Mouse (Mus musculus) urinary bladder, postnatal 10 days (tissue): Measurements from ENCODE around the gene Rasal1.

ENCODE experiments used
- DNase-seq: peaks from one replicate; pipeline ENCODE4 v3.0.0; 2022; ENCODE audit warnings: low spot score

Gene Rasal1

DNA sequence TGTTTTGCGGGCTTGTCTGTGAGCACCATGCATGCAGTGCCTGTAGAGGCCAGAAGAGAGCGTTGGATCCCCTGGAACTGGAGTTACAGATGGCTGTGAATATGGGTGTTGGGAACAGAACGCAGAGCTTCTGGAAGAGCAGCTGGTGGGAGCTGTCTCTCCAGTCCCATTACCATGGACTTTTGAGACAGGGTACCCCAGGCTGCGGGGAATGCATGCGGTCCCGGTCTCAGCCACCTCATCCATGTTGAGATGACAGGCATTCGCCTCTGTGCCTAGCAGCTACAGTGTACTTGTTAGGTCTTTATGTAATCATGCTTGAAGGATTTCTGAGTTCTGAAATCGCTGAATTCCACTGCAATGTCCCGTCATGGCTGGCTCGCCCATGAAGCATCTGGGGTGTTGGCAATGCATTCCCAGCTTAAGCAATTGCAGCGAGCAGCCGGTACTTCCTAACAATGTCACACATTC is 7.7 kb downstream of the Rasal1 start:
- no peak for DNase-seq

DNA sequence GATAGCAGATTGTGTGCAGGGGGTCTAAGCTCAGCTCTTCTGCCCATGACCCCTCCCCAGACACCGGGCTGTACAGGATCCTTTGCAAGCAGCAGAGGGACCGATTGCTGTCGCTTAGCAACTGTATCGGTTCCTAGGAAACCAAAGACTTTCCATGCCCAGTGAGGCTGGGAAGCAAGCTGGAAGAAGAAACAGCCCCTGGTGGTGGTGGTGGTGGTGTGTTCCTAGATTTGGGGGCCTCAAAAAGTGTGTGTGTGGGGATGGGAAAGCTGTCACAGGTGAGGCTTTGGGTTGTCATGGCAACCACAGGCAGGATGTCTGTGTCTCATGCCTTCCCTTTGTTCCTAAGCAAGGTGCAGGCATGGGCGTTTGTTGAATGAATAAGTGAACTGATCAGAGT is 12.2 kb downstream of the Rasal1 start:
- no peak for DNase-seq

DNA sequence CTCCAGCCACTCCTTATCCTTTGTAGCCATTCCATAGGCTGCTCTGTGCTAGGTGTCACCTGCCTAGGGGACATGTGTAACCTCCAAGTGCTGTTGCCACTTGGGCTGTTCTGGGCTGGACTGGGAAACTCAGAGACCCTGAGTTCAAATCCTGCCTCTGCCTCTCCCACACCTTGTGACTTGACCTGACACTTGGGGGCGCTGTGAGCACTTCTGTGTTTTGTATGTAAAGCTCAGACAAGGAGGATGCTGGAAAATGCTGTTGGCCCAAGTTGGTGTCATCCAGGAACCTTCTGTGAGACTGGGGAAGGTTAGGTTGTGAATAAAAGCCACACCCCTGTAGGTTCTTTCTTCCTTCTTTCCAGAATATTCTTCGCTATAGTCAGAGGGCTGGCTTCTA is 16.3 kb downstream of the Rasal1 start:
- DNase-seq = no peak

DNA sequence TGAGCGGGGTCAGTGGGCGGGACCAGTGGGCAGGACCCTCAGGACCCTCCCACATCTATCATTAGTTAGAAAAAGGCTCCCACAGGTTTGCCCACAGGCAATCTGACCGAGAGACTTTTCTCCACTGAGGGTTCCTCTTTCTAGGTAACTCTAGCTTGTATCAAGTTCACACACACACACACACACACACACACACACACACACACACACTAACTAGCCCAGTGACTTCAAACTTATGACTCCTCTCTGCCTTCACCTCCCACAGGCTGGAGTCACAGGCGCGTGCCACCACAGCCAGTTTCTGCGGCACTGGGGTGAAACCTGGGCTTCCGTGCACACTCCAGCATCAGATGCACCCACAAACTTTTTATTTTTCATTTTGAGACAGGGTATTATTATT is 20.1 kb downstream of the Rasal1 start:
- DNase-seq = no peak

DNA sequence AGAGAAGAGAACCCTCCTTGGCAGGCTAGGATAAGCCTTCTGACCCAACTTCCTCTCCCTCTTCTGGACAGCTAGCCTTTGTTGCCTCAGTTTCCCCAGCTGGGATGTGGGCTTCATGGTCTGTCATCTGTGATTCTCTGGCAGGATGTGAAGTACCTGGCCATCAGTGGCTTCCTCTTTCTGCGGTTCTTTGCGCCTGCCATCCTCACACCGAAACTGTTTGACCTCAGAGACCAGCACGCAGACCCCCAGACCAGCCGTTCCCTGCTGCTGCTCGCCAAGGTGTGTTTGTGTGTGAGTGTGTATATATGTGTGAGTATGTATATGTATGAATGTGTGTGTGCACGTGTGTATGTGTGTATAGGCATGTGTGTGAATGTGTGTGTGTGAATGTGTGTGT is 21.5 kb downstream of the Rasal1 start:
- DNase-seq = no peak

DNA sequence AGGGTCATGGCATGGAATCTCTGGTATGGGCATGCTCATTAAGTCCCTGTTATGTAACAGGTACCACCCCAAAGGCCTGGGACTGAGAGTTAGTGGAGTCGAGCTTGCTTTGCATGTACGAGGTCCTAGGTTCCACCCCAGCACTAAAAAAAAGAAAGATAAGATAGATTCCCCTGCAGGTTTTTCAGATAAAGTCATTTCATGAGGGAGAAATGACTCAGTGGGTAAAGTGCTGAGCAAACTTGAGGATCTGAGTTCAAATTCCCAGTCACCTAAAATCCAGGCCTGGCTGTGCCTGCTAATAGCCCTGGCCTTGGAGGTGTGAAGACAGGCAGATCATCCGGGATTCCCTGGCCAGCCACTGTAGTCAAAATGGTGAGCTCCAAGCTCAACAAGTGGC is 23.3 kb downstream of the Rasal1 start:
- no peak for DNase-seq

- DNase-seq = no peak
These were observed 25.0 kb downstream of the Rasal1 start for GRCm38 (mm10) chr5:120673626-120674025.

GRCm38 (mm10) chr5:120674229-120675145 is 25.9 kb downstream of the Rasal1 start:
- no peak for DNase-seq

- DNase-seq = no peak
These were observed 28.9 kb downstream of the Rasal1 start for GRCm38 (mm10) chr5:120677516-120677915.

DNA sequence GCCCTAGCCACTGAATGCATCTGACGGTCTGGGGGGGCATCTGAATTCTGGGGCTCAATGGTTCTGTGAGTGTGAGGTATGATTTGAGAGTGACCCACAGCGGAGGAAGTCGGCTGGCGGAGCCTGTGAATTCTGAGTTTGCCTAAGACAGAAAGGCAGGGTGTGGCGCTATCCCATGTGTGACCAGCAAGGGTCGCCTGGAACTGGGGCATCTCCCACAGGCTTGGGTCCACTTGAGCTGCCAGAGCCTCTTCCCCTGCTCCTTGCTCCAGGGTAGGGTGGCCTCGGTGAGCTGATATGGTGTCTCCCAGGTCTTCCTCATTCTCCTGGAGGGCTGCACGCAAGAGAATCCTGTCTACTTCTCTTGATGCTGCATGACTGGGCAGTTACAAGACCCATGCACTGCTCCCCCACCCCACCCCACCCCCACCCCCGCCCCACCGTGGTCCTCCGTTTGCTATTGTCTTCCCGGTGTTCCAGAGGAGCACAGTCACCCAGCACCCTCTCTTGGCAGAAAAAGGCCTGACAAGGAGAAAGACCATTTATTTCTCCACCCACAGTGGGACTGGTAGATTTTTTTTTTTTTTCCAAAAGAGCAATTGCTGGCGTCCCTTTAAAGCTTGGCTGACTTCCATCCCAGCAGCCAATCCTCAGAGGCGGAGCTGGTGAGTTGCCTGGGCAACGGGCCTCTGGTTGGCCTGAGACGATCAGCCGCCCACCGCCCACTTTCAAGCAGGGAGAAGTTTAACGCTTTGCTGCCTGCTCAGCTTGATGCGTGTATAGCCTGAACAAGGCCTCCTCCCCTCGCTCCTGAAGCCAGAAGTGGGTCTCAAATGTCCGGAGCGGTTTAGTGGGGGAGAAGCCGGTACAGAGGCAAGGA is 31.3 kb downstream of the Rasal1 start:
- peak; percentile 52 for DNase-seq

- DNase-seq = no peak
These were observed 32.3 kb downstream of the Rasal1 start for GRCm38 (mm10) chr5:120680918-120681317.

- DNase-seq = no peak
These were observed 34.6 kb downstream of the Rasal1 start for GRCm38 (mm10) chr5:120682982-120683771.

DNA sequence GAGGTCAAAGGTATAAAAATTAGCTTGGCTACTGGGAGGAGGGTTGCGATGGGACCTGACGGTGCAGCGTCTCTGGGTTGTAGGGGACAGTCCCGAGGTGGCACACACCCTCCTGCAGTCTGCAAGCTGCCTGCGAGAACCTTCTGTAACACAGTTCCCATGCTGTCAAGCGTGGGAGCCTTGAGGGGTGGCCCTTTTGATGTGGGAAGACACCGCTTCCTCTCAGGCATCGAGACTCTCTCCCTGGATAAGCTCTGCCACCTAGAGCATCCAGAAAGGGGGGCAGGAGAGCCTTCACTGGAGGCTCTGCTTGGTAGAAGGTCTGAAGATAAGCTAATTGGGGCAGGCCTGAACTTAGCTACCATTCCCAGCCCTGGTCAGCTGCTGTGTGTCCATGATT is 37.1 kb downstream of the Rasal1 start:
- no peak for DNase-seq

GRCm38 (mm10) chr5:120686749-120687483 is 38.3 kb downstream of the Rasal1 start:
- no peak for DNase-seq

DNA sequence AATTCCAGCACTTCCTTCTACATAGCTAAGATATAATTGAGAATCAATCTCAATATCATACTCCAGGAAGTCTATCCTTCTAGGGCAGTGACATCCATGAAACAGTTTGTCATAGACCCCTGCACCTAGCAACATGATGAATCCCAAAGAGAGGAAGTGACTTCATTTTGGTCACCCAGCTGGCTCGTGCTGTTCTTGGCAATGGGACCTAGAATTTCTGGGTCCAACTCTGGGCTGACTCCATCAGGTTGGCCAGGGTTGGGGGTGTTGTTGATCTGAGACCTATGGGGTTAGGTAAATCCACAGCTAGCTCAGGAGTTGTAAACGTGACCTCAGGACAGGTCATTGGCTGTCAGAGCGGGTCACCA is 38.9 kb downstream of the Rasal1 start:
- DNase-seq = no peak

DNA sequence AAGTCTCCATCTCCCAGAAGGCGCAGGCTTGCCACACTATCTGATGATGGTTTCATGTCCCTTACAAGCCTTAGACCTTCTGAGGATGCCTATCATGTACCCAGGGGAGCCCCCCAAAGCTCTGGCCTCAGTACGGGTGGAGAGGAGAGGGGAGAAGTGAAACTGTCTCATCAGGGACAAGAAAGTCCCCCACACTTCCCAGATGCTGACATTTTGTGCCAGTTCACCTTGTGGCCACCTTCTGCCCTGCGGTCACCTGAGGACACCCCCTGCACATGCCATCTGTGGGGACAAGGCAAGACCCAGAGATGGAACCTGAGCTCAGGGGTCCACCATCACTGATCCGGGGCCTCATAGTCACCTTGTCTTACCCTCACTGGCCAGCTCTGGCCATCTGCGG is 39.3 kb downstream of the Rasal1 start:
- DNase-seq = no peak

- DNase-seq = no peak
These were observed 39.8 kb downstream of the Rasal1 start for GRCm38 (mm10) chr5:120688434-120688833.

- DNase-seq = no peak
These were observed 41.8 kb downstream of the Rasal1 start for GRCm38 (mm10) chr5:120690417-120690816.

- DNase-seq = no peak
These were observed 43.4 kb downstream of the Rasal1 start for GRCm38 (mm10) chr5:120692034-120692433.

DNA sequence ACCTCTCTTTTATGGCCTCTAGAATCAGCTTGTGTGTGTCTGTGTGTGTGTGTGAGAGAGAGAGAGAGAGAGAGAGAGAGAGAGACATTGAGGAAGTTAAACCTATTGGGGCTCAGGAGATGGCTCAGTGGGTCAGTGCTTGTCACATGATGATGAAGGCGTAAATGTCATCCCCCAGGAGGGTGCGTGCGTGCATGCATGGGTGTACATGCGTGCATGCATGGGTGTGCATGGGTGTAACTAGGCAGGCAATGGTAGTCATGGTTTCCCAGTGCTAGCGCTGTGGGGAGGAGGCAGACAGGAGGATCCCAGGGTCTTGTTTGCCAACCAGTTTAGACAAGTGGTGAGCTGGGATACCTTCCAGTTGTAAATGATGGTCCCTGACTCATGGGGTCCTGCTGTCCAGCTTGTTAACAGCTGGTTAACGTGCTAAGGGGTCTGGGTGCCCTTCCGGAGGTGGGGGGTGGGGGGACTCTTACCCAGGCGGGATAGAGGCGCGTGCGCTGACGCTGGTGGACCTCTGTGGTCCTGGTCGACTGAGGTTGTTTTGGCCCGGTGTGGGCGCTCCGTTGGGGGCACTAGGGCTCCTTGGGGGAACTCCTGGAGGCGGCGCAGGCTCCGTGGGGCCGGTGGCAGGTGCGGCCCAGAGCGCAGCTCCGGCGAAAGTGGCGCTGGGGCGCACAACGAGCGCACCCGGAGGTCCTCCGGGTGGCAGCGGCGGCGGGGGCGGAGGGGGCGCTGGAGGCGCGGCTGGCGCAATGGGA is 45.5 kb downstream of the Rasal1 start:
- no peak for DNase-seq

- no peak for DNase-seq
These were observed 46.1 kb downstream of the Rasal1 start for GRCm38 (mm10) chr5:120694695-120695074.
